Mouse (Mus musculus) NIH3T3 (cell line): ENCODE measurements around the gene Stard8.
"Not testable (repeated sequence)": the region's sequence is repeated elsewhere in the genome, so short reads cannot be mapped to it uniquely, and the experiment has no call there.

Experiments
- DNase-seq: peaks from one replicate; pipeline ENCODE4 v3.0.0-alpha.2; 2012; ENCODE audit warnings: low read depth

Stard8 gene

DNA sequence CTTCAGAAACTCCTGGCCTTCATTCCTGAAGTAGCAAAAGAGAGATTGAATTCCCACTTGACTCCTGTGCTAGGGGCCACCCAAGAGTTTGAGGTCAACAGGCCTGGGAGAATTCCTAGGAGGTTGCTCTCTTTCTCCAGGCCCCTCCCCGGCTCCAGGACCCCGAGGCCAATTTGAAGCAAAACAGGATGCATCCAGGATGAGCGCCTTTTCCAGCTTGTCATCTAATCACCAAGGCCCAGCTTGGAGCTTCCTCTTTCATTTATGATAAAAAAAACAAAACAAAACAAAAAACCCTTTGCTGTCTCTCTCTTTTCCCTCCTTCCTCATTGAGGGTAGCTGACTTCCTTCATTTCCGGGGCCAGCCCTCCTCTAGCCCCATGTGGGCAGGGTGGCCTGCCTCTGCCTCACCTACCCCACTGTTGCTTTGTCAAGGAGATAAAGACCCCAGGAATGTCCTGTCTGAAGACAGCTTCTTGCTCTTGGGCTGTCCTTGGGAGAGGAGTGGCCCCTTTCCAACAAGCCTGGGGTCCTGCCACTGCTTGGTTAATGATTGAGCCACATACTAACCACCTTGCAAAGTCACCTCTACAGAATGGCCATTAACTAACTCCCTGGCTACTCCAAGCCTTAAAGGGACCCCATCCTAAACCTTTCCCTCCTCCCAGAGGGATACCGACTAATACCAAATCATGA lies 43.5 kb downstream of the Stard8 start:
- DNase-seq = no peak

DNA sequence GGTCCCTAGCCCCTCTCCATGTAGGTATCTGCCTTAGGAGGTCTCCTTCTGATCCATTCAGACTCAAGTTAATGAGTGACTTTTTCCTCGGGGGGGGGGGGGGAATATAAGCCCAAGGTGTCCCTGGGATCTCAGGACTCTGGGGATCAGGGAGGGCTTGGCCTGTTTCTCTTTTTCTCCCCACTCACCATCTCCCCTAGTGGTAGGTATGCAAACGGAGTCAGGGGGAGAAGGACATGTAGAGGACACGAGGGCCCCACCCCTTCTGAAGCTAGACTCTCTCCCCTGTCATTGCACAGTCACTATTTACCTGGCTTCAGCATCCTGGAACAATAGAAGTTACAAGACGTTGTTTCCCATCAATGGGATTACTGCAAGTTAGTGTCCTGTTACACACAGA lies 45.1 kb downstream of the Stard8 start:
- DNase-seq = peak; percentile 1

DNA sequence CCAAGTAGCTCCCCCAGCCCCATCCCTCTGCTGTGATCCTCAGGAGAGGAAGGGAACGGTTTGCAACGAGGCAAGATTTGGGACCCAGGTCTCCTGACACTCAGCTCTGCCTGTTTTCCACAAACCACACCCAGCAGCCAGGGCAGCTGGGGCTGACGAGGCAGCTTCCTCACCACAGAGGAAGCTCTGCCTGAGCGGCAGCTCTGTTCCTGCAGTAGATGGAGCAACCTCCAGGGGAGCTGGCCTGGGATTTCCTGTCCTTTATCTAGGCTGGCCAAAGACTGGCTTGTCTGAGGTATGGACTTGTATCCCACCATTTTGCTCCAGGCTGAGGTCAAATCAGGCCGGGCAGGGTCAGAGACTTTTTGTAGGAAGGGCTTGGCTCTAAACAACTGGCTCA lies 46.2 kb downstream of the Stard8 start:
- no peak for DNase-seq

DNA sequence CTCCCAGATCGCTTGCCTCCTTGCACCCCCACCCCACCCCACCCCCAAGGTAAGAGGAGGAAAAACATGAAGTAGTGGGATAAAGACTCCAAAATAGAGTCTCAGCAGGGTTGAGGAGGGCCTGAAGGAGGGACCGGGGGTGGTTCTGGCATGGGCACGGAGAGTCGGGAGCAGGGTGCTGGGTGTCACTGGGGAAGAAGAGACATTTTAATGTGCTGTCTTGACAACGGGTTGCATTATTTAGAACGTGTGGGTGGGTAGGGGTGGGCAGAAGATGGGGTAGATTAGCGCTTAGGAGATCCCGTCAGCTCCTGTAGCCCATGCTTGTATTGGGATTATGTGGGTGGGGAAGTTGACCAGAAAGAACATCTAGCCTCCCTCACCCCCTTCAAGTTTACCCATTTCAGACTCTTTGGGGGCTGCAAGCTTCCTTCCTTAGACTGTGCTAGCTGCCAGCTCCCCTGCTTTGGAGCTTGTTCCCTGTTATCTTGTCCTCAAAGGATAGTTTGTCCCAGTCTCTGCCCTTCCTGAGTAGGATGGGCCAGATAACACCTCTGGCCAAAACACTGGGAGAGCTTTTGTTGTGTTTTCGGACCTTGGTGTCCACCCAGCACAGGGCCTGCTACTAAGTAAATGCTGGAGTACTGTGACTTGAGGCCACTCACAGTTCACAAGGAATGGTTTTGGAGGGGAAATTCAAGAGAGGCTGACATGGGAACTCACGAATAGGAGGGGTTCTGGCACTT lies 47.9 kb downstream of the Stard8 start:
- no peak for DNase-seq

DNA sequence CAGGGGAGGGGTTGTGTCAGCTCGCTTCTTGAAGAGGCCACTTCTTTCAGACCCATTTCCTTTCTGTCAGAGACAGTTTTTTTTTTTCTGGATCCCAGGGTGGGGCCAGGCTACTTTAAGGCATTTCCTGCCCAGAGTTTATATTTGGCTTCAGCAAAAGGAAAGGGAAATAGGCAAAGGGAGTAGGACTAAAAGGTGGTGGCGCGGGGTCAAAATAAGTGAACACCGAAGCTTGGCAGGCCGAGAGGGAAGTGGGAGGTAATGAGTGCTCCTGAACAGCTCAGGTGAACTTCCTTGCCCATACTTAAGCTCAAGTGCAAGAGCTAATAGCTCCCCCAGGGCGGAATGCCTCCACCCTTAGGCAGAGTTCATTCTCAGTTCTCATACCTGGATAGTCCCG lies 49.2 kb downstream of the Stard8 start:
- no peak for DNase-seq

DNA sequence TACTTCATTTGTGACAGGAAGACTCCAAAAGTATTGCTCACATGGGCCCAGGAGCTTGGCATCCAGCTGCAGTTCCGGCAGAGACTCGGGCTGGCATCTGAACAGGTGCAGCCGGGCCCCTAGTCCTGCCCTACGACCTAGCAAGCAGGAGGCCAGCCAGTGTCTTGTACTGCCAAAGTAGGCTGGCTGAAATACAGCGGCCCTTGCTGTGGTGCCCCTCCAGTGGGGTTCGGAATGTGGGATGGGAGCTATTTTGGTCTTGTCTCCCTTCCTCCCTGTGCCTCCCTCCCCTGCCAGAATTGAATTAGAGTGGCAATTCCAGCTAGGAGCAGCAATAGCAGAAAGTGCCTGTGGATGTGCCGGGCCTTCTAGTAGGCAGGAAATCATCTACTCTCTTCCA lies 51.5 kb downstream of the Stard8 start:
- DNase-seq = no peak

DNA sequence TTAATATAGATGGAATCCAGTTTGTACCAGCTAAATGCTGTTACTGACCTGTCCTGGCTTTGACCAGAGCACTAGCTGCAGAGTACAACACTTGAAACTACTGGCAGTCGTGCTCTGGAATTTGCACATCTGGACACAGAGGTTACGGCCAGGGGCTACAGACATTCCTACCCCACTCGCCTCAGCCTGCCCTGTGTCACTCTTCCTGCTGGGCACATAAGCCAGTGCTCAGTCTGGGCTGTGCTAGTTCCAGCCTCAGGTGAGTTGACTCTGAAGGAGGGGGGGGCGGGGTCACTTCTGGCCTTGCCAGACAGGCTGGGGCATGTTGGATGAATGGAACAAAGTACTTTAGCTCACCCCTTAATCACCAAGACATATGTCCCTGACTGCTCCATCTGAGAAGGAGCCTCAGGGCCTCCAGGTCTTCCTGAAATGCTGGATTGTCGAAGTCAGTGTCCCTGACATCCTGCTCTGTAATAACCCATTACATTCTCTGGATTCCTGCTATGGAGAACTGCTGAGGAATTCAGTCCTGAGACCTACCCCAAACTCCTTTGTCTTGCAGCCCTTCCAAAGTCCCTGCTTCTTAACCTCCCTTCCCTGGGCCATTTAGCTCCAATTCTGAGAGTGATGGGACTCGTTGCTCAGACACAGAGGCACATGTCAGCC lies 54.9 kb downstream of the Stard8 start:
- no peak for DNase-seq

DNA sequence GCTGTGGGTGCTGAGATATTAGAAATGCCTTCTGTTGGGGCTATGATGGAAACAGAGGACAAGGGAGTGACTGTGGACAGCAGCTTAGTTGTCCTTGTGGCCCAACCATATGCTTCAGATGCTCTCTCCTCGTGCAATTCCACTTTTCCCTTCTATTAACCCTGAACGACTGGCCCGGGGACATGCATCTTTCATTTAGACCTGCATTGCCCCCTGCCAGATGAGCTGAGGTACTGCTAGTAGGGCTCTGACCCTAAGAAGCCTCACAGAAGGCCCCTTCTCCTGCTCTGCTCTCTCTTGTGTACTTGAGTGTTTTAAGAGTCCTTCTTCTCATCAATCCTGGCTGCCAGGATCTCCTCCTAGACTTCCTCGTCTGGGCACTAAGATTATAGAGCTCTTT lies 56.1 kb downstream of the Stard8 start:
- DNase-seq = peak; percentile 5

DNA sequence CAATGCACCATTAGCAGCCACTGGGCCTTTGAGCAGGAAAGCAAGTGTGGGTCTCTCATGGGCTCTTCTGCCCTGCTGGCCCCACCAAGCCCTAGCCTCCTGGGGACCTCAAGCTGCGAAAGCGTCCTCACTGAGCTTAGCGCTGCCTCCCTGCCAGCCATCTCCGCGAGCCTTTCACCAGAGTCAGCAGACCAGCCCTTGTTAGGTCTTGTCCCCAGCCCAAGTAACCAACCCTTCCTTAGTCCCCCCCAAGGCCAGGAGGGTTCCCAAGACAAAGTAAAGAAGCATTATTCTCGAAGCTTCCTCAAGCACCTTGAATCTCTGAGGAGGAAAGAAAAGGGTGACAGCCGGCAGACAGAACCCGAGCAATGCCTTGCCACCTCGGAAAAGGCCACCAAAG lies 62.5 kb downstream of the Stard8 start:
- no peak for DNase-seq

DNA sequence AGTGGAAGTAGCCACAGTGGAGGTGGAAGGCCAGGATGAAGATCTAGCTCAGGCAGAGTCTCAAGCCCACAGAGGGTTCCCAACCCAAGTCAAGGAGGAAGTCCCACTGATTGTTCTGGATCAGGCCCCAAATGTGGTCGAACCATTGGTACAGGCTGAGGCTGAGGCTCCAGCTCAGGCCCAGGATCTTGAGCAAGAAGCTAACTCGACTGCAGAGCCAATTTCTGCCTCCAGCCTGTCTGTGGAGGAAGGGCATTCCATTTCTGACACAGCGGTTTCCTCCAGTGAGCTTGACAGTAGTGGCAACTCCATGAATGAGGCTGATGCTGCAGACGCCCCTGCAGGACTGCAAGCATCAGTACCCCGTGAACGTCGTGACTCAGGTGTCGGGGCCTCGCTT lies 63.5 kb downstream of the Stard8 start:
- DNase-seq = no peak

DNA sequence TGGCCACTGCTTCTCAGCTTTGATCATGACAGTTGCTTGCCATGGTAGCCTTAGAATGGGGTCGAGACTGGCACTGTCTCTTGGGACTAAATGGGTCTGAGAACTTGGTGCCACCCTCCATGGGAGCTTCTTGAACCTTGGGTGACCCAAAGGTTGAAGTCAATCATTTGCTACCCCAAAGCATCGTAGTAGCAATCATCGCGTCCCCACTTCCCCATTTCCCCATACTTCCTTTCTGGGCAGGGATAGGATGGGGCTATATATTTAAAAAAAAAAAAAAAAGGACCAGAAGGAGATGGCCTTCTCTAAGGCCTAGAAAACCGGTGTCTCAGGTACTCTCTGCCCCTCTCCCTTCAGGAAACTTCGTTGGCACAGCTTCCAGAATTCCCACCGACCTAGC lies 64.2 kb downstream of the Stard8 start:
- no peak for DNase-seq

DNA sequence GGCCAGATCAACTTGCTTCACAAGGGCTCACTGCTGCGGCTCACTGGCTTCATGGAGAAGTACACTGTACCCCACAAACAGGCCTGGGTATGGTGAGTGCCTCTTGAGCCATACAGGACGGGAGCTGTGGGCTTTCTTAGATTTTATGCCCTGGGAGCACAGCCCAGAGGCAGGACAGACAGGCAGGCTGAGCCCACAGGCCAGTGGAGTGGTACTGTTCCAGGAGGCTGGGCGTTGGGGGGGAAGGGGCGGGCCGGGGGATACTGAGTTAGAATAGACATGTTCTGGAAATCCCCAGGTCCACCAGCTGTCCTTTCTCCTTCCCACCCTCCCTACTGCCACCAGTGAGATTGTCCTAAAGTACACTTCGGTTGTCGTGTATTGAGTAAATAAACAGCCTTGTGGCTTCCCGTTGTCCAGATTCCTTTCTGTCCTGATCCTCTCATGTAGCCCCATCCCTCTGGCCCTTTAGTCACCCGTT lies 64.7 kb downstream of the Stard8 start:
- no peak for DNase-seq

DNA sequence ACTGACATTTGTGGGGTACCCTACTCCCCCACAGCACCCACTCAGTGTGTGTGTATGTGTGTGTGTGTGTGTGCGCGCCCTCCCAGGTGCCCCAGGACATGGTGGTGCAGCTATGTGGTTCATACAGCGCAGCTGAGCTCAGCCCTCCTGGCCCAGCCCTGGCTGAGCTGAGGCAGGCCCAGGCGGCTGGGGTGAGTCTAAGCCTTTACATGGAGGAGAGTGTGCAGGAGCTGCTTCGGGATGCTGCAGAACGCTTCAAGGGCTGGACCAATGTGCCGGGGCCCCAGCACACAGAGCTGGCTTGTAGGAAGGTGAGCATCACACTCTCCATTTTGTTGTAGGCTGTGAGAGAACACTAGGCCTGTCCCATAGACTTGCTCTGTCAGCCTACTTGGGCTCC lies 68.1 kb downstream of the Stard8 start:
- DNase-seq = no peak

DNA sequence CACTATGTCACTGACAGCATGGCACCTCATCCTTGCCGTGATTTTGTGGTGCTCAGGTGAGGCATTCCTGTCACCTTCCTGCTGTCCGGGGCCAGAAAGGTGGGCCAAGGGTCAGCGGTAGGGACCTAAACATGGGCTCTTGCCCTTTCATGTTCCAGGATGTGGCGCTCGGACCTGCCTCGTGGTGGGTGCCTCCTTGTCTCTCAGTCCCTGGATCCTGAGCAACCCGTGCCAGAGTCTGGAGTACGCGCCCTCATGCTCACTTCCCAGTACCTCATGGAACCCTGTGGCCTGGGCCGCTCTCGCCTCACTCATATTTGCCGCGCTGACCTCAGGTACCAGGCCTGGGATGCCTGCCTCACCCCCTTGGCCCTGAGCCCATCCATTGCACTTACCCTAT lies 69.5 kb downstream of the Stard8 start:
- DNase-seq = no peak

DNA sequence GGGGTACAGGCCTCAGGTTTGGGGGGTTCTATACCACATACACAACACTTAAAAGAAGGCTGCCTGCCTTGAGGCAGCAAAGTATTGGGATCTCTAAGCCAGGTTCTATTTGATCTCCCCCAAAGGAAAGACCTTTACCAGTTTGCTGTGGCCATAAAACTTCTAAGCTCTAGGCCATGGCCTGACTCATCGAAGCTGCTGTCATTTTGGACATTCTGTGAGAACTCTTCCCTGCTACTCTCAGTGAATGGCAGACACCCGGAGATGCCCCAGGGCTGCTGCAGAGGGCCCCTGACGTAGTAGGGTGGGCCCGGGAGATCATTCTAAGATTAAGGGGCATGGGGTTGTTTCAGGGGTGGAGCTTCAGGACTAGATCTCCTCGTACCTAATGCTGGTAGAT lies 72.1 kb downstream of the Stard8 start:
- DNase-seq = no peak

DNA sequence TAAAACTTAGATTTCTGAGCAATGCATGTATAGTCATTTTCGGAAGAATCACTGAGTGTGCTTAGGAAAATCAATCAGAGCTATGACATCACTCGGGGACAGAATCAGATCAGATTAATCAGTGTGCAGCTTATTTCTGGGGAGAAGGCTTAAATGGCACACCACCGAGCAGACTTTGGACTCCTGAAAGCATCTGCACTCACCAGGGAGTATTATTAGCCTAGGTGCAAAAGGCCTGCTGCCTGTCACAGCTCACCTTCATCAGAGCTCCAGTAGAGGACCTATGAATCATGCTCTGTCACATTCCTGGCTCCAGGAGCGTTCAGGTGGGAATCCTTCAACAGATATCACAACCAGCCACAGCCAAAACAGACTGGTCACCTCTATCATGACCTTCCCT lies 73.4 kb downstream of the Stard8 start:
- no peak for DNase-seq

DNA sequence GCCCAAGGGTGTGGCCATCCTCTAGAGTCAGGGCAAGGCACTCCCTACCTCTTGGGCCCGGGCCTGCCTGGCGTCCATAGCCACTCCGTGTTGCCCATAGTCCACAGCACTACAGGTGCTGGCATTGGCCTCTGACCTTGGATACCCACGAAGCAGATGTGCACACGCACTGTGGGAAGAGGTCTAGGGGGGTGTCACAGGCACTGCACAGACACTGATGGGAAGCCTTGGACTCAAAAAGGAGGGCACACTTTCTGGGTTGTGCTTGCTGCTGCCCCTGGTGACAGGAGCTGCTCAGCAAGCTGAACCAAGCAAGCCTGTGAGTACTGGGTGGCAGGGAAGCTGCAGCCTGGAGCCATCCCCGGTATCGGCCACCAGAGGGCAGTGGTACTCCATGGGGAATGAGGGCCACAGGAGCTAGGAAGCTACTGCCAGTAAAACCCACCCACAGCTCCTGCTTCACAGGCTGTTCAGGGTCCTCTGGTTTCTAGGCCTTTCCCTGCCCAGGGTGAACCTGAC lies 75.4 kb downstream of the Stard8 start:
- DNase-seq = not testable (repeated sequence)

DNA sequence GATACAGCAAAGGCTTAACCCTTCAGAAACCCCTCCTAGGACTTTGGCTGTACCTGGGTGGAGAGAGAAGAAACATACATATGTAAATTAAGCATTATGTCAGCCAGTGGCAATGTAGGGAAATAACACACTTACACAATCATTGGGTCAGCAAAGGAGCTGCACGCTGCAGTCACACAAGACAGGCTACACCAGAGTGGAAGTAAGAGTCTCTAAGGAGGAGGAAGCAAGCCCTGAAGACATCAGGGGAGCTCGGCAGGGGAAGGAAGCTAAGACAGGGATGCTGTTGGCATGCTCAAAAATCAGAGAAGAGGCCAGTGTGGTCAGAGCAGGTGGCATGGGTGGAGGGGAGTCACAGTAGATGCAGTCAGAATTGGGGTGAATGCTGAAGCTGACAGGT lies 89.7 kb downstream of the Stard8 start:
- no peak for DNase-seq

DNA sequence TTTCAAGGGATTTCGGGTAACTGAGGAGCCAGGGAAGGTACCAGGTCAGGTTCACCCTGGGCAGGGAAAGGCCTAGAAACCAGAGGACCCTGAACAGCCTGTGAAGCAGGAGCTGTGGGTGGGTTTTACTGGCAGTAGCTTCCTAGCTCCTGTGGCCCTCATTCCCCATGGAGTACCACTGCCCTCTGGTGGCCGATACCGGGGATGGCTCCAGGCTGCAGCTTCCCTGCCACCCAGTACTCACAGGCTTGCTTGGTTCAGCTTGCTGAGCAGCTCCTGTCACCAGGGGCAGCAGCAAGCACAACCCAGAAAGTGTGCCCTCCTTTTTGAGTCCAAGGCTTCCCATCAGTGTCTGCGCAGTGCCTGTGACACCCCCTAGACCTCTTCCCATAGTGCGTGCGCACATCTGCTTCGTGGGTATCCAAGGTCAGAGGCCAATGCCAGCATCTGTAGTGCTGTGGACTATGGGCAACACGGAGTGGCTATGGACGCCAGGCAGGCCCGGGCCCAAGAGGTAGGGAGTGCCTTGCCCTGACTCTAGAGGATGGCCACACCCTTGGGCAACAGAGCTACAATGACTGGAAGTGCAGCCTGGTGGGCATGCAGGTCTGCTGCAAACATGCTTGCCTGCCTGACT lies 108.2 kb downstream of the Stard8 start:
- DNase-seq = not testable (repeated sequence)

DNA sequence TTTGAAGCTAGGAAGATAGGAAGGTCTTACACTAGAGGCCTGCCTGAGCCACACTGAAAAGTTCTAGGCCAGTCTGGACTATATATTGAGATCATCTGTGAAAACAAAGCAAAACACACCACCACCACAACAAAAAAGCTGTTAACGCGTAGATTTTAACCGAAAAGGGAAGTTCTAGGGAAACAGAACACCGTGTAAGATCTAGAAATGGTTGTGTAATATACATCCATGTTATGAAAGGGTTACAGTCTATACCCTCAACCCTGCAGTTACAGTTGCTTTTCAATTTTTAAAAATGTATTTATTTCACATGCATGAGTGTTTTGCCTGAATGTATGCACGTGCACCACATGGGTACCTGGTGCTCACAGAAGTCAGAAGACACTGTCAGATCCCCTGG lies 116.5 kb downstream of the Stard8 start:
- DNase-seq = no peak
